Mouse (Mus musculus) cortical plate, adult 2 months (tissue): Measurements from ENCODE around the gene Lemd1.
"Not testable (repeated sequence)": the region's sequence is repeated elsewhere in the genome, so short reads cannot be mapped to it uniquely, and the experiment has no call there.

Experiments used
- CTCF ChIP-seq: fragments of 200-500 bp; IDR thresholded peaks from 2 replicates; pipeline ENCODE4 v1.5.1; 2011; ENCODE audit warnings: mild to moderate bottlenecking, control low read depth, low read length; ENCODE audit not compliant: insufficient read depth; ENCODE audit errors: extremely low read depth
- POLR2A ChIP-seq: fragments of 200-500 bp; IDR thresholded peaks from 2 replicates; pipeline ENCODE4 v1.6.1; 2011; ENCODE audit warnings: mild to moderate bottlenecking, low read length, control low read depth; ENCODE audit not compliant: insufficient read depth; ENCODE audit errors: extremely low read depth

DNA sequence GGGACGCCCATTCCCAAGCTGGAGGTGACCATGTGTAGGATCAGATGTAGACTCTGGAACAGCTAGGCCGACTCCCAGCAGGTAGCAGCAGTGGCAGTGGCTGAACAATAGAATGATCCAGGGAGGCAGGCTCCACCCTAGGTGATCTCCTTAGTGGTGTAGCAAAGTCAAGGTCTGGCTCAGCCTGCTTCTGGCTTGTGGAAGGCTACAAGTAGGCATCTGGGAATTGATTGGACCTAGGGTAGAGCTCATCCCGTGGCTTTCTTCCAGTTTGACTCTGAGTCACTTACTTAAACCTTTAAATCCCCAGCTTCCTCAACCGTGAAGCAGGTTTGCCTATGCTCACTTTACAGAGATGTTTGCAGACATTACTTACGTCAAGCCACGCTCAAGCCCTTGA, 89.4 kb downstream of the Lemd1 start:
- not testable (repeated sequence) for TF ChIP-seq CTCF, POLR2A
